Mouse (Mus musculus): ENCODE measurements around the gene Gm26661. TPM values are rescaled to one million over a fixed set of nuclear protein-coding genes. Genes with fewer than 3 reads are reported as not detected.
A peak's percentile ranks its signal among the peaks of the same experiment; 100 is the strongest.

Gm26661 gene
- polyA plus RNA-seq, 1 experiment from 2014 or later, result not detected

- Histone ChIP-seq H3K4me2 (ENCODE audit: low read depth, low read length) (no peak overlapping the region), H3K4me1 (ENCODE audit: insufficient read depth) (peaks cover 9% of the 10 kb centered on the region), H3K9ac (replicated peaks) (no peak overlapping the region), H3K27me3 (ENCODE audit: insufficient read depth, low read length) (no peaks in the 10 kb centered on the region), H3K27ac (ENCODE audit: low read depth) (peak overlapping the region; percentile 22; the same call in 1 of the 2 replicates), H3K4me3 (ENCODE audit: low read depth, low read length) (no peak overlapping the region), H3K36me3 (replicated peaks; ENCODE audit: insufficient read depth, low read length) (no peaks in the 10 kb centered on the region), H3K9me3 (ENCODE audit: low read length) (no peaks in the 10 kb centered on the region)
- 53% methylated on average over 8 of the region's 8 CpGs for WGBS (ENCODE audit: insufficient replicate concordance)
- DNase-seq (no peak), ATAC-seq (no peak)
- TF ChIP-seq EP300 (IDR thresholded peaks at IDR 0.05; ENCODE audit: low read depth) (no peak), CTCF (IDR thresholded peaks at IDR 0.05; ENCODE audit: low read depth) (no peak)
Measured at GRCm38 (mm10) chr14:7839950-7840514, 48.6 kb downstream of the Gm26661 start.

Other genes starting within 250 kb of the Gm26661 start
- gene Gm3558, start 223.0 kb upstream of the Gm26661 start, polyA plus RNA-seq (2015; fragmentation: Nextera tagmentation; extraction: Ambion mirVana), result not detected in 2 replicates
- not detected in 2 replicates for gene Gm10338, start 196.0 kb upstream of the Gm26661 start, polyA plus RNA-seq (2015; fragmentation: Nextera tagmentation; extraction: Ambion mirVana)
- not detected in 2 replicates for gene Gm10128, start 147.6 kb upstream of the Gm26661 start, polyA plus RNA-seq (2015; fragmentation: Nextera tagmentation; extraction: Ambion mirVana)
- gene Flnb, start 26.4 kb downstream of the Gm26661 start, polyA plus RNA-seq (2015; fragmentation: Nextera tagmentation; extraction: Ambion mirVana), result 2.5 and 2.9 TPM in 2 replicates
- gene Gm45521, start 165.7 kb downstream of the Gm26661 start, polyA plus RNA-seq (2015; fragmentation: Nextera tagmentation; extraction: Ambion mirVana), result not detected in 2 replicates
- gene Dnase1l3, start 203.0 kb downstream of the Gm26661 start, polyA plus RNA-seq (2015; fragmentation: Nextera tagmentation; extraction: Ambion mirVana), result 12.1 and 13.2 TPM in 2 replicates
- gene Abhd6, start 211.3 kb downstream of the Gm26661 start, polyA plus RNA-seq (2015; fragmentation: Nextera tagmentation; extraction: Ambion mirVana), result 29.8 and 34.0 TPM in 2 replicates

Data from liver, postnatal 0 days (tissue).